Mouse (Mus musculus) urinary bladder, adult 18-20 months (tissue): ENCODE results near the gene St8sia1.
A peak's percentile ranks its signal among the peaks of the same experiment; 100 is the strongest.

Source experiments
- DNase-seq, 2 experiments: peaks; one replicate each; pipeline ENCODE4 v3.0.0; 2022; ENCODE audit warnings: low spot score in 2 of 2, mixed read lengths in 2 of 2

St8sia1 gene

DNA sequence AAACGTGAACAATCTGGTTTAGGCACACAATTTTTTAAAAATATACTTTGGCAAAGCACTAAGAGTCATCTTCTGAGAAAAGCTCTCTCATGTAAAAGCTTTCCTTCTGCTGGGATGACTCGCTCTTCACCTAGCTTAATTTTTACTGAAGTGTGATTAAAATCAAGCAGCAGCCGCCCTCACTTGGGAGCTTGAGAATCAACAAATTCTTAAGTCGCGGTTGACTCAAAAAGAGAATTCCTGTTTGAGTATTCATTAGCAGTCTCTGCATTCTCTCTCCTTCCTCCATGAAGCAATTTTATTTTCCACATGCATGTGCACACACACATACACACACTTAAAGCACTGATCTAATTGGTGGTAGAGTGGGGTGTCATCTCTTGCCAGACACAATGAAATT is 138.8 kb downstream of the St8sia1 start:
- DNase-seq: no peak

DNA sequence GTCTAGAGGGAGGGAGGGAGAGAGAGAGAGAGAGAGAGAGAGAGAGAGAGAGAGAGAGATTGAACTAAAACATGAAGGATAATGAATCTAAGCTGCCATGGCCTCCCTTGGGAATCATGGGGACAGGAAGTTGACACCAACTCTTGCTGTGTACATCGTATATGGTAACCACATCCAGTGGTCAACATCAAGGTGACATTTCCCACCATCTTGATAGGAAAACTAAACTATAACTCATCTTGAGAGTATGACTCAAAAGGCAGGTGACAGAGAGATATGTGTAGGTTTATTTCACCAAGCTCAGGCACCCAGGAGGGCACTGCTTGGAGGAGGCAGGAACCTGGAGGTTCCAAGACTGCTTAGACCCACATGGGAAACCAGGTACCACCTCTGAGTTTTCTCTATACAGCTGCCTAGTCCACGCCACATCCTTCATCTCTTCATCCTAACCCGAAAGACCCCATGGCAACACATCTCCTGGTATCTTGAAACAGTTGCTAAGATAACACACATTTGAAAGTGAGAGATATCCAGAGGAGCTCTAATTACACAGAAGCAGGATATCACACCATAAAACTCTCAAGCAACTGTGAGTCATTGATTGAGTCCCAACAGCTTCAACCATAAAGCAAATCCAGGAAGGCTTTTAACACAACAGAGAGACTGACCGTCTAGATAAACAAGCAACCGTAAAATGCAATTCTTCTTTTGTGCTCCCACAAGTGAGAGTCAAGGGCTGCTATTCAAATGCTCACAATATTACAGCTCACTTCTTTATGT is 141.1 kb downstream of the St8sia1 start:
- no peak for DNase-seq

DNA sequence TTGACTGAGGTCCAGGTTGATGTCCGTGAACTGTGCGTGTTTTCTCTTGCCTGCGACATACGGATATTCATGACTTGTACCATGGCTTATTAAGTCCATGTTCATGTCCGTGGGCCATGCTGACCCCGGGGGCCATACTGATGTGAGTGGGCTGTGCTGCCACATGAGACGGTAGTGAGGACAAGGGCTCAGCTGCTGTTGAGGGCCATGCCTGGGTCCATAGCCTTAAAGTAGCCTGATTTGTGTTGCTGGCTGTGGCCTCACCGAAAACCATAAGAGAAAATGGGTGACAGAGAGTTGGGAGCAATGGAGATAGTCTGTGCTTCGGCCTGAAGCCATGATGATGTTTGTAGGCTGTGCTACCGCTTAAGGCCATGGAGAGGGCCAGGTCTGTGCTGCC is 145.9 kb downstream of the St8sia1 start:
- DNase-seq: no peak

DNA sequence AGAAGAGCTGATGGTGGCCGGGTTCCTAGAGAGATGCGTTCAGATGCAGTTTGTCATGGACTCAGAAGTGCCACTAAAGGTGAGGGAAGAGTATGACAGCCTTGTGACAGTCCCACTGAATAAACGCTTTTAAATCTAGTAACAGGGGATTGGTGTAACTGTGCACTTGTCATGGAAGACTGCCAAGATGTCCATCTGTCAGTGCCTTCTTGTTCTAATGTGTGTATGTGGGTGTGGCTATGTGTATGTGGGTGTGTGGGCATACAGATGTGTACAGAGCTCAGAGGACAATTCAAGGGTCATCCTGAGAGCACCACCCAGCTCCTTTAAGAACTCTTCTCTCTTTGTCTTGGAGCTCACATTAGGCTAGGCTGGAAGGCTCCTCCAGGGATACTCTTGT is 148.7 kb downstream of the St8sia1 start:
- no peak for DNase-seq

DNA sequence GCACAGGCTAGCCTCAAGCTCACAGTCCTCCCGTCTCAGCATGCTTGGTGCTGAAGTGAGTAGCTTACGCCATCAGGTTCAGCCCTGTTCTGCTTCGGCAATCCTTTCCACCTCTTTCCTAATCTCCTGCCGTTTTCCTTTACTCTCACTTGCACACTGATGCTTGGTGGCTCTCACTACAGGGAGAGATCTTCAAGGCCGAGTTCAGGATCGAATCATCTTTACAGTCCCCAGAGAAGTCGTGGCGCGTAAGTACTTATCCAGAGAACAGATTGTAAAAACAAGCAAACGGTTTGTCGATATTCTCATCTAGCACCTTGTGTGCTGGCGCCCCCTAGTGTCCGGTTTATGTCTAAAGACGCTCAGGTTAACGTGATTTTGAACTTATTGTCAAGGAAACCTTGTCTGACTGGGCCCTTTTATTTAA is 149.7 kb downstream of the St8sia1 start:
- peak; percentile 47 to 72 for DNase-seq

DNA sequence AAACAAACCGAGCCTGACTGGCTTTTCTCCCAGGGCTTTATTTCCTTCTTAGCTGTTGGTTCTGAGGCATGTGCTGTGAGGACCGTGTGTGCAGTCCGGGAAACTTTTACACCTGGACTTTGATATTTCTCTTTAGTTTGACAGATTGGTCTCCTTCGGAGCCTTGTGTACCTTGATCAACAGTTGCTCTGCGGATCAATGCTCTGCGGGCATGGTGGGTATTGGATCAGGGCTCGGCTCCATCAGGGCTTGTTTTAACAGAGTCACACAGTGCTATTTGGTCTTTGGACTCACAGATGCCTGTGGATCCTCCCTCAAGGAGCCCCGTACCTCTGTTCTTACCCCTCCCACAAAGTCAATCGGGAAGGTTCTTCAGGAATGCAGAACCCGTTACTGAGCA is 150.2 kb downstream of the St8sia1 start:
- no peak for DNase-seq

DNA sequence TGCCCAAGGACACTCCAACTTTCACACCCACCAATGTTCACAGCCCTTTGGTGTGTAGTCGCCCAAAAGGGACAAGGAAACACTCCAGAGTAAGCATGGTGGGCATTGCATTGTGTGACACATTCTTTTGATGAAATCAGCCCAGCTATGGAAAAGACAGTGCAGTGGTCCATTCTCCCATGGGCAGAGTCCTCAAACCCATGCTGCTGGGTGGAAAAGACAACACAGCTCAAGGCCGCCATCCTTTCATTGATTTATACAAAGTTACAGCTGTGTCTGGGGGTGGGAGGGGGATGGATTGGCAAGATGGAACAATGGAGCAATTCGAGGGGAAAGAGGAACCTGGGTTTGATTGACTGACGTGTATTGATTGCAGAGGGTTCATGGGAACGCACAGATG is 151.3 kb downstream of the St8sia1 start:
- no peak for DNase-seq

DNA sequence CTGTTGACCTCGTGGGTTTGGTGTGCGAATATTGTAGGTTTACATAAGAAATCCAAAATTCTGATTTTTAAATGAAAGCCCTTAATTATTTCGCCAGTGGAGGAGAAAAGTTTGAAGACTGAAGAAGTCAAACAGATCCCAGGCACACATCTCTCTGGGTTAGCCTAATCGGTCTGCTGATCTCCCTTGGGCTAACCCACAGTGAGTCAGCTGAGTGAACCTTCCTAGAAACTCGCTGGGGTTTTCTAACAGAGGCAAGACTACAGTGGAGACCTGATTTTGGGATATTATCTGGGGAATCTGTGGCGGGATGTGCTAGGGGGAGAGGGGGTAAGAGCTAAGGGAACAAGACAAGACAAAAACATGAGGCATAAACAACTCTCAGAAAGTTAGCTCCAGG is 154.0 kb downstream of the St8sia1 start:
- no peak for DNase-seq

DNA sequence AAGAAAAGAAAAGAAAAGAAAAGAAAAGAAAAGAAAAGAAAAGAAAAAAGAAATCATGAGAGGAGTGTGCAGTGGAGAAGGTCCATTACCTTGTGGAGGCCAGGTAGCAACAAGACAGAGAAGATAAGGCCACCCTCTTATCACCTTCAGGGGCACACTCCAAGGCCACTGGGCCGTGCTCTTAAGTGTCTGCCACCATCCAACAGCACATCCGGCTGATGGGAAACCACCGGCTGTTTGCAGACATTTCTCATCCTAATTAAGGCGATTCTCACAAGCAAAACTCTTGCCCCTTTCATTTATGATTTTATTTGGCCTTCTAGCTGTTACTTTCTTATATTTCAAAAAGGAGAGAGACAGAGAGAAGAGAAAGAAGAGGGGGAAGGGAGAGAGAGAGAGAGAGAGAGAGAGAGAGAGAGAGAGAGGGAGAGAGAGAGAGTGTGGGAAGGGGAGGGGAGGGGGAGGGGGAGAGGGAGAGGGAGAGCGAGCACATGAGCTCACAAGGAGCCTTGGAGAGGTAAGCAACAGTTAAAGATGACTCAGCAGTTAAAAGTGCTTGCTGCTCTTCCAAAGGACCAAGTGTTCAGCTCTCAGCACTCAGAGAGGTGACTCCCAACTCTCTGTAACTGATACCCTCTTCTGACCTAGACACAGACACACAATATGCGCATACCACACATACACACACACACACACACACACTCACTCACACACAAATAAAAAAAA is 154.7 kb downstream of the St8sia1 start:
- DNase-seq: no peak

DNA sequence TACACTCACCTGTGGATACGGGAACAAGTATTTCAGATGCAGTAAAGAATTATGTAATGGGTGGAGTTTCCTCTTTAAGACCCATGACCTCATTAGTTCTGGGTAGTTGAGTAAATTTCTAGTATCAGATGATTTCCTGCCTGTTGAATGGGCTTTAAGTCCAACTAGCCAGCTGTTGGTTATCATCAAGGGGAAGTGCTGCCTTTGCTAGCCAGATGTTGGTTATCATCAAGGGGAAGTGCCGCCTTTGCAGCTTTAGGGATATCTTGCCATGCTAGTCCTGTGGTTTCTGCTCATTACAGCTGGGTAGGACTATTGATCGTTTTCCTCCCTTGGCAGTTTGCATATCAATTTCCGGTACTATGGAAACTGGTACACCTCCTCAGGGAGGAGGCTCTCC is 157.9 kb downstream of the St8sia1 start:
- no peak for DNase-seq

DNA sequence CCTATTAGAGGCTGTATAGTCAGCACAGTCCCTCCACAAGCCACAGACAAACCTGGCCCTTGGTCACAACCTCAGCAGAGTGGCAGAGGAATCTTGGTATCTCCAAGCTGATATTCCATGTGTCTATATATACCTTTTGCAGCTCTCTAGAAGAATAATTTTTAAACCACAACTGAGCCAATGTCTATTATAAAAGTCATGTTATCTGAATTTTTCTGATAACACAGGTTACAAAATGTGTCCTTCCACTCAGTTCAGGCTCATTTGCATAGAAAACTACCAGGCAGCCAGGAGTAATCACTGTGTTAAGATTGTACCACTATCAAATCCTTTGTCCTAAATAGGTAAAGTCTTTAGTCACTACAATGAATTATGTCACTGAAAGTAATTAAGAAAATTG is 159.8 kb downstream of the St8sia1 start, which contains the start of gene Sult6b2:
Gene Sult6b2, minus strand, starts transcription at position 101 of the 400 bp plus-strand sequence.
- DNase-seq: no peak

DNA sequence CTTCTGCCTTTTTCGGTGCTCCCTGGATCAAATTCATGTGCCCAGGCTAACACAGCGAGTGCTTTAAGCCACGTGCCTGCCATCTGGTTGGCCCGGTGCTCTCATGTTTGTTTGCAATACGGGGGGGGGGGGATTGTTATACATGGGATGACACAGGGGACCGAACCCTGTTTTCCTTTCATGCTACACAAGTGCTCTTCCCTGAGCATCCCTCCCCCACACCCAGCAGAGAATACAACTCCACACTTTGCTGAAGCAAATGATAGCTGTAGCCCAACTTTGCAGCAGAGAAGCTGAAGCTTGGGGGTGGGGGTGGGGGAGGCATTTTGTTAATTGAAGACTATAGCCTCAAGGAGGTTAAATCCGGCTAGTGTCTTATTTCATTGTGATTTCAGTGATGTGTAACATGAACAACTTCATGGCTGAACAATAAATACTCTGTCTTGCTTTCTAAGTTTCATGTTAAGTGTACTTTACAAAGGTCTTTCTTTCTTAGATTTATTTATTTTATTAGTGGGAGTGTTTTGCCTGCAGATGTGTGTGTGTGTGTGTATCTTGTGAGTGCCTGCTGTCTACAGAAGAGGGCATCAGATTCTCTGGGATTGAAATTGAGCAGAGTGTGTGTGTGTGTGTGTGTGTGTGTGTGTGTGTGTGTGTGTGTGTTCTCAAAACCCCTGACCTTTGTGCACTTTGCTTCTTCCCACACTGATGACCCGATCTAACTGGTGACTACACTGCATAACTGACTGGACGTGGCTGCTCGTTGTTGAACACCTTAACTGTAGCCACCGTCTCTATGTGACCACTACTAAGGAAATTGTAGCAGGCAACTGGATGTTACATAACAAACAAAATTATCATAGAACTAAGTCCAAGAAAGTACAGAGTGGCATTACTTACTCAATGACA is 161.4 kb downstream of the St8sia1 start:
- no peak for DNase-seq

DNA sequence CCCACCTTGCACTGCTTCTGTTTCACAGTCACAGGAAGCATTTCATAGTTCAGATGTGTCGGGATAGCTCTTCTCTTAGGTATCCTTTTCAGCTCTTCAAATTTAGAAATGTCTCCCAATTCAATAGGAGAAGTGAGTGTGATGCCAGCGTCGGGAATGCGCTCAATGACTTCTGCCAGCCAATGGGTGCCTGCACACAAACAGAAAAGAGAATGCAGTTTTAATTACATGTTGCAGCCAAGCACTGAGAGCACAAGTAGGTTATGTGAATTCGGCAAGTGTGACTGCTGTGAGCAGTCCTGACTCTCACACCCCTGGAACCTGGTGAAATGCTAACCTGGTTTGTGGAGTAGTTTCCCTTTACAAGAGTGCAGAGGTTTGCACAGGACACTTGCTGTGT is 162.6 kb downstream of the St8sia1 start:
- DNase-seq: no peak

DNA sequence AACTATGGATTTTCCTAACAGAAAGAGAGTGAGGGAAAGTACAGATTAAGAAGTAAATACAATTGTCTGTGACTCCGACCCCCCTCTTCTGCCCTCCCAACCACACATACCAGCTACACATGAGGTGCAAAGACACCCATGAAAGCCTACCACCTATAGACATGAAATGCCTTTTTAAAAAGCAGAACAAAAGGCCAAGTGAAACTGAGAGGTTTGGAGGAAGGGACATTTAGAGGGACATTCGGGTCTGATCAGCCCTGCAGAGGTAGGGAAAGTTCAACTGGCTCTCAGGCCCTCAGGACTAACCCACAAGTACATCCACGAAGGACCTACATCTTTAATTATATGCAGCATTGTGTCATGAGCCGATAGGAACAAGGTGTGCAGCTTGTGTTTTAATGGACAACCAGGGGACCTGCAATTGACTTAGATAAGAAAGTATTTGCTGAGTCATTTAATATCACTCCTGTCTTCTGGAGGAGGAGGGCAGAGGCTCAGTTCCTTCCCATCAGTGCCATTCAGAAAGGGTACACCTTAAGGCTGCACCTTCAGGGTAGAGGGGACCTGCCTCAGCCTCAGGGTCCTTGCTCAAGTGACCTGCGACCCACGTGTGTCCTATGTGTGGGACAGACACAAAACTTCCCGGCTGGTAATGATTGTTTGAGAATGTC is 164.4 kb downstream of the St8sia1 start:
- DNase-seq: no peak

DNA sequence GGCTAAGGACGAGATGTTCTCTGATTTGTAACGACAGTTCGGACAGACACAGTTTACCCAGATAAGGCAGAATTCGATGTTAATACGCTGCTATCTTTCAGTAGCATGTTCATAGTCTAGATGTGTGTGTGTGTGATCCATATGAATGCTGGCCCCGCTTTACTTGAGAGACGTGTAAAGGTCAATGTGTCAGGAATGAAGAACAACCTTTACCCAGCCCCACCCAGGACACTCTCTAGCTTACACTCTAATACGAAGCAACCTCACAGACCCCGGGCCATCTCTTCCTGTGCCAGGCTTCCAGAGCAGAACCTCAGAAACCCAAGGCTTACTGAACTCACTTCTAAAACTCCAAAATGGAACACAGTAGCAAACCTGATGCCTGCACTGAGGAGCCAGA is 165.4 kb downstream of the St8sia1 start:
- DNase-seq: no peak

DNA sequence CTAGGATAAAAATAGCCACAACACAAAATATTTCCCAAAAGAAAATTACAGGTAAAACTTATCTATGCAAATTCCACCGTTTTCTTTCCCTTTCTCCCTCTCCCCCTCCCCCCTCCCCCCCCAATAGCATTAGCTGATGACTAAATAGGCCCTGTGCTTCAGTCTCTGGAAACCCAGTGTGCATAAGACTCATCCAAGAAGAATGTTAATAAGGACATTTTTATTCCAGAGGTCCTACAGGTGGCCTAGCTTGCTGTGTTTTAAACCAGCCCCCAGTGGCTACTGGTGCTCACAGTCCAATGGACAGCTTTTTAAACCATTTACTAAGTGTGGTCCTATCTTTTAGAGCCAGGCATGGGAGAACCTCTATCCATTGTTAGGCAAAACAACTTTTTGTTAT is 166.3 kb downstream of the St8sia1 start:
- DNase-seq: no peak

DNA sequence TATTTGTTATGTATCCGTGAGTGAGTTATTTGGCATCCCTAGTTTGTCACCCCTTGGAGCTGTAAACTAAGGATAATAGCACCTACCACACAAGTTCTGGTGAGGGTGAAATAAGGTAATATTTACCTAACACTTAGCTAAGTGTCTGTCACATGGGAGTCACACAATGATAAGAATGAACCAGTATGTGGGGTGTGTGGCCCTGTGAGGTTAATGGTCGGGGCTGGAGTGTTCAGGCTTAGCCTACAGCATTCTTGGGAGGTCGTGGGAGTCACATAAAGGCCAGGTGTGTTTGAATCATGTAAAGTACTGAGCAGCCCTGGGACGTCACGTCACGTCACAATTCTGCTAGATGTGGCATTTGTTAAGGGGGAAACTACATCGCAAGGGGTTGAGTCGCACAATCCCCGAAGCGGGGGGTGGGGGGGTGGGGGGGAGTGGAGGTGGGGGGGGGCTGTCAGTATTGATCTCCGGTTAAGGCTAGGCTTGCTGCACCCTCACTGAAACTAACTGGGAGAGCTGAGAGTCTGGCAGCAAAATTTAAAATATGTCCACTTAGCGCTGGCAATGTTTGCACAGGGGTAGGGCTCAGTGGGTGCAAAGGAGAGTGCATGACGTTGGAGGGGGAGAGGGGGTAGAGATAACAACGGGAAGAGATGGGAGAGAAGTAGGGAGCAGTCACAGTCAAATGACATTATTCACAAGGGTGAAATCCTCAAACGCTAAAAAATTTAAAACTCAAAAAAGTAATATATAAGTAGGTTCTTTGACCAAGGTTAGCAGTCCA is 168.4 kb downstream of the St8sia1 start:
- DNase-seq: no peak

DNA sequence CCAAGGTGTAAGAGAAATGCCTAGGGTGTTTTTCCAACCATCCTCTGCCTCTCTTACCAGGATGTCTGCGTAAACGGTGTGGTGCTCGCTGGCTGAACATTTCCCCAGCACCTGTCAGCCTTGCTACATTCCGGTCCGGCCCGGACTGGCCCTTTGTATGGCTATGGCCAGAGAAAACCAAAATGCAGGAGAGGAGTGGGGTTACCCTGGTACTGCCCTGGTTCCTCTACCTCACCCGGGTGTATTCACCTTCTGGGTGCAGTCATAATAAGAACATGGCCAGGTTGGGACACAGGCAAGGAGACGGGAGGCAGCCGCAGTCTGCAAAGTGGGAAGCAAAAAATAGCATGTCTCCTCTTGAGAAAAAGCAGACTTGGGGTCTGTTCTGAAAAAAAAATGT is 169.2 kb downstream of the St8sia1 start:
- DNase-seq: no peak

DNA sequence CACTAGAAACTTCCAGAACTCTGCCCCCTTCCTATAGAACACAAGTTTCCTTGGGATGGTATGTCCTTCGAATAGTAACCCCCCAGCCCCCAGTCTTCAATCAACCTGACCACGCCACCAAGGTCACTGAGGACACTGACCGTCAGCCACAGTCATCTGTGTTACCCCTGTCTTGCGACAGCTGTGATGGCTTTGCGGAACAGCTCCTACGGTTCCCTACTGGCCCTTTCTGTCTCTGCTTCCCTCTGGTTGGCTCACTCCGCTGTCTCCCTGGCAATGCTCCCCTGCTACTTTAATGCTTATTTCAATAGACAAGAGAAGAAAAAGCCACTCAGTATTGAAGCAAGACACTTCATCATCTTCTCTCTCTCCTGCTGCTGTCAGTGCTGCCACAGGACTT is 170.8 kb downstream of the St8sia1 start:
- DNase-seq: no peak

DNA sequence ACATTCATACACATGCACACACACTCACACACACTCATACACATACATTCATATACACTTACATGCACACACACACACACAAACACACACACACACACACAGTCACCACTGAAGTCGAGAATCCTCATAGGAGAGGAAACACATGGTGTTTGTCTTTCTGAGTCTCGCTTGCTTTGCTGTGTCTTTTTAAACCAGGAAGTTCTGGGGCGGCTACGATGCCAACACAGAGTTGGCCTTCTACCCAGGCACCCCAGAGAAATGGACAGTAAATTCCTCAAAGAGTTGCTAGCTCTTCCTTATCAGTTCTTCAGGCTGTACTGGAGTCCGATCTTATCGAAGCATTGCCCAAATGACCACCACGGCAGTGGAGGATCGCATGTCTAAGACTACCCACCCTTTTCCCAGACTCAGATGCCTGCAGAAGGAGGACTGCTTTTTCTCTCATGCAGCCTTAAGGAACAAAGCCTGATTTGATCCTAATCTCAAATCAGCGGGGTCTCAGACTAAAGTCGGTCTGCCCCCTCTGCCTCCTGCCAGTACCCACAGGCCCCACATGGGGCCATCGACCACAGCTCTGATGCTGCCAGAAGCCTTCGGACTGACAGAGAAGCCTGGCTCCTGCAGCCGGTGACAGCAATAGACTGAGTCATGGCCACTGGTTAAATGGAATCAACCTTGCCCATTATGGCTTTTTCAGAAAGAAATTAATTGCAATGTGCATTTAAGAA is 171.8 kb downstream of the St8sia1 start:
- DNase-seq: no peak
